Mouse (Mus musculus): ENCODE measurements at regions not wholly inside any gene's neighbourhood (a gene's known extent, or its start where the extent isn't known, plus 50 kb on each side); places are given as distances from the start of the nearest gene placed in this dataset.

- H3K9ac ChIP-seq (ENCODE audit: control insufficient read depth, low read depth, low read length, poor library complexity, severe bottlenecking): no peak overlapping the region
- H3K27ac ChIP-seq (ENCODE audit: control insufficient read depth, low read depth, low read length): no peak overlapping the region
- H3K9me3 ChIP-seq (replicated peaks; ENCODE audit: insufficient read depth, low read length): no peaks in the 10 kb centered on the region
- TF ChIP-seq POLR2AphosphoS2 (IDR thresholded peaks at IDR 0.05; ENCODE audit: low read length) (no peak), TCF12 (IDR thresholded peaks at IDR 0.05; ENCODE audit: low read depth, low read length) (no peak), USF2 (IDR thresholded peaks at IDR 0.05; ENCODE audit: borderline replicate concordance in 1 of 2, insufficient read depth in 1 of 2, low read depth in 1 of 2, low read length in 2 of 2) (no peak), ZKSCAN1 (IDR thresholded peaks at IDR 0.05; ENCODE audit: low read depth, low read length) (no peak), ELF1 (IDR thresholded peaks at IDR 0.05; ENCODE audit: low read depth, low read length) (no peak), BHLHE40 (IDR thresholded peaks at IDR 0.05; ENCODE audit: borderline replicate concordance, low read depth, low read length) (no peak), HCFC1 (IDR thresholded peaks at IDR 0.05; ENCODE audit: low read depth, low read length) (no peak), JUND (IDR thresholded peaks at IDR 0.05; ENCODE audit: low read depth, low read length) (no peak), GABPA (IDR thresholded peaks at IDR 0.05; ENCODE audit: low read depth, low read length) (no peak), MYC (IDR thresholded peaks at IDR 0.05; ENCODE audit: low read depth, low read length) (no peak), MXI1 (IDR thresholded peaks at IDR 0.05; ENCODE audit: low read depth, low read length) (no peak)
- H3K4me3 ChIP-seq (ENCODE audit: control insufficient read depth in 1 of 2, insufficient read depth in 1 of 2, low read depth in 2 of 2, low read length in 2 of 2): no peak overlapping the region
- H3K27me3 ChIP-seq (ENCODE audit: control insufficient read depth in 1 of 2, insufficient read depth in 2 of 2, low read length in 2 of 2): no peaks in the 10 kb centered on the region
- H3K36me3 ChIP-seq (ENCODE audit: control insufficient read depth in 1 of 2, insufficient read depth in 2 of 2, low read length in 2 of 2): no peaks in the 10 kb centered on the region
- no peak for DNase-seq (ENCODE audit: low read depth, low spot score)
- H3K79me2 ChIP-seq (ENCODE audit: control insufficient read depth, insufficient read depth, low read length, poor library complexity): no peaks in the 10 kb centered on the region
- H3K4me1 ChIP-seq (ENCODE audit: control insufficient read depth in 1 of 2, insufficient read depth in 2 of 2, low read length in 2 of 2): no peaks in the 10 kb centered on the region
Measured at GRCm38 (mm10) chr12:107170926-107171325, 317.5 kb upstream of the 3110018I06Rik start.

- Histone ChIP-seq H3K9me3 (replicated peaks; ENCODE audit: insufficient read depth, low read length) (no peaks in the 10 kb centered on the region), H3K27me3 (ENCODE audit: control insufficient read depth in 1 of 2, insufficient read depth in 2 of 2, low read length in 2 of 2) (no peaks in the 10 kb centered on the region)
Measured at GRCm38 (mm10) chr12:107171676-107172075, 316.8 kb upstream of the 3110018I06Rik start.

More at GRCm38 (mm10) chr12:107171676-107172075, 316.8 kb upstream of the 3110018I06Rik start:
- H3K4me3 ChIP-seq (ENCODE audit: control insufficient read depth in 1 of 2, insufficient read depth in 1 of 2, low read depth in 2 of 2, low read length in 2 of 2): no peak overlapping the region
- no peaks in the 10 kb centered on the region for H3K36me3 ChIP-seq (ENCODE audit: control insufficient read depth in 1 of 2, insufficient read depth in 2 of 2, low read length in 2 of 2)
- DNase-seq (ENCODE audit: low read depth, low spot score): no peak
- H3K4me1 ChIP-seq (ENCODE audit: control insufficient read depth in 1 of 2, insufficient read depth in 2 of 2, low read length in 2 of 2): no peaks in the 10 kb centered on the region
- H3K79me2 ChIP-seq (ENCODE audit: control insufficient read depth, insufficient read depth, low read length, poor library complexity): no peaks in the 10 kb centered on the region
- TF ChIP-seq SIN3A (IDR thresholded peaks at IDR 0.05; ENCODE audit: low read length): no peak
- no peak for TF ChIP-seq UBTF (IDR thresholded peaks at IDR 0.05; ENCODE audit: borderline replicate concordance, insufficient read depth, low read depth, low read length)
- no peak for TF ChIP-seq MYC (IDR thresholded peaks at IDR 0.05; ENCODE audit: low read depth, low read length)
- TF ChIP-seq KAT2A (conservative IDR thresholded peaks at IDR 0.05; ENCODE audit: low read depth, low read length): no peak
- TF ChIP-seq E2F4 (IDR thresholded peaks at IDR 0.05; ENCODE audit: borderline replicate concordance, low read depth, low read length): no peak
- TF ChIP-seq JUND (IDR thresholded peaks at IDR 0.05; ENCODE audit: low read depth, low read length): no peak
- TF ChIP-seq MYB (IDR thresholded peaks at IDR 0.05; ENCODE audit: low read depth, low read length): no peak
- no peak for TF ChIP-seq ZNF384 (IDR thresholded peaks at IDR 0.05; ENCODE audit: low read depth, low read length)
- TF ChIP-seq POLR2A (IDR thresholded peaks at IDR 0.05; ENCODE audit: control insufficient read depth in 1 of 2, insufficient read depth in 1 of 2, low read depth in 1 of 2, low read length in 2 of 2, poor library complexity in 1 of 2): no peak
- no peak for TF ChIP-seq ZC3H11A (IDR thresholded peaks at IDR 0.05; ENCODE audit: low read depth, low read length)
- TF ChIP-seq MAZ (IDR thresholded peaks at IDR 0.05; ENCODE audit: low read depth, low read length): no peak
- TF ChIP-seq CHD2 (IDR thresholded peaks at IDR 0.05; ENCODE audit: low read length): no peak
- TF ChIP-seq POLR2AphosphoS5 (IDR thresholded peaks at IDR 0.05; ENCODE audit: borderline replicate concordance, low read depth, low read length): no peak
- TF ChIP-seq MAFK (IDR thresholded peaks at IDR 0.05; ENCODE audit: borderline replicate concordance, low read depth, low read length): no peak
- TF ChIP-seq RAD21 (IDR thresholded peaks at IDR 0.05; ENCODE audit: low read depth, low read length): no peak
- no peak for TF ChIP-seq BHLHE40 (IDR thresholded peaks at IDR 0.05; ENCODE audit: borderline replicate concordance, low read depth, low read length)
- H3K27ac ChIP-seq (ENCODE audit: control insufficient read depth, low read depth, low read length): no peak overlapping the region
- H3K9ac ChIP-seq (ENCODE audit: control insufficient read depth, low read depth, low read length, poor library complexity, severe bottlenecking): no peak overlapping the region
